Mouse (Mus musculus) liver, embryonic 14.5 days (tissue): ENCODE results near the gene Zranb1.

Experiments
- CTCF ChIP-seq: IDR thresholded peaks from 2 replicates; pipeline ENCODE4 v1.5.1; 2016; ENCODE audit warnings: antibody characterized with exemption, low read depth, control low read depth
- EP300 ChIP-seq: IDR thresholded peaks from 2 replicates; pipeline ENCODE4 v1.6.1; 2016; ENCODE audit warnings: antibody characterized with exemption, low read depth

GRCm38 (mm10) chr7:132982639-132983038 is 51.7 kb downstream of the Zranb1 start:
- TF ChIP-seq CTCF, result no peak
- no peak for TF ChIP-seq EP300
